Mouse (Mus musculus) embryonic fibroblast, embryonic 13.5 days (primary cell): ENCODE data around the gene F2r.

ENCODE experiments used
- CTCF ChIP-seq: IDR thresholded peaks from 2 replicates; pipeline ENCODE4 v1.5.1; 2011; ENCODE audit warnings: mild to moderate bottlenecking, control low read depth, low read length, moderate library complexity, borderline replicate concordance; ENCODE audit not compliant: insufficient read depth
- POLR2A ChIP-seq: IDR thresholded peaks from 2 replicates; pipeline ENCODE4 v1.6.1; 2011; ENCODE audit warnings: low read depth, mild to moderate bottlenecking, control low read depth, low read length, moderate library complexity

GRCm38 (mm10) chr13:95641061-95641986 lies 23.0 kb upstream of the F2r start:
- no peak for TF ChIP-seq CTCF
- TF ChIP-seq POLR2A, result no peak
